Mouse (Mus musculus): ENCODE measurements around the gene Runx1. TPM values are rescaled to one million over a fixed set of nuclear protein-coding genes. Genes with fewer than 3 reads are reported as not detected.
A peak's percentile ranks its signal among the peaks of the same experiment; 100 is the strongest.

Runx1 gene
- polyA plus RNA-seq, 1 experiment from 2014 or later = 5.1 TPM

GRCm38 (mm10) chr16:92632115-92632763 lies 193.7 kb downstream of the Runx1 start:
- H3K9ac ChIP-seq = no peak overlapping the region
- H3K9me3 ChIP-seq = no peaks in the 10 kb centered on the region
- no peaks in the 10 kb centered on the region for H3K36me3 ChIP-seq
- ATAC-seq (ENCODE audit: low FRiP score, low read depth) = 0 out of 2 replicates have a peak, but pooled peaks have one; percentile 38
- peaks cover 51% of the 10 kb centered on the region for H3K4me1 ChIP-seq
- peak overlapping the region; percentile 52; the same call in 1 of the 2 replicates for H3K27ac ChIP-seq
- 11% methylated on average over 11 of the region's 11 CpGs for WGBS
- no peak overlapping the region for H3K4me3 ChIP-seq
- H3K27me3 ChIP-seq = no peaks in the 10 kb centered on the region
- 0 out of 2 replicates have a peak overlapping the region, but pooled peaks have one; percentile 0 for H3K4me2 ChIP-seq (replicated peaks)

GRCm38 (mm10) chr16:92631637-92632036 lies 194.3 kb downstream of the Runx1 start:
- no peak overlapping the region for H3K4me3 ChIP-seq
- H3K4me1 ChIP-seq = peaks cover 57% of the 10 kb centered on the region
- 18% methylated on average over 5 of the region's 6 CpGs for WGBS
- no peaks in the 10 kb centered on the region for H3K27me3 ChIP-seq
- no peaks in the 10 kb centered on the region for H3K9me3 ChIP-seq
- H3K9ac ChIP-seq = no peak overlapping the region
- ATAC-seq (ENCODE audit: low FRiP score, low read depth) = no peak
- H3K27ac ChIP-seq = no peak overlapping the region; the same call in 1 of the 2 replicates
- no peak overlapping the region for H3K4me2 ChIP-seq (replicated peaks)
- no peaks in the 10 kb centered on the region for H3K36me3 ChIP-seq

- WGBS = 28% methylated on average over 5 of the region's 5 CpGs
- H3K27me3 ChIP-seq = no peaks in the 10 kb centered on the region
- no peak overlapping the region for H3K4me2 ChIP-seq (replicated peaks)
- ATAC-seq (ENCODE audit: low FRiP score, low read depth) = peak; percentile 29; the same call in 1 of the 2 replicates
- H3K9me3 ChIP-seq = no peaks in the 10 kb centered on the region
- H3K27ac ChIP-seq = no peak overlapping the region; the same call in 1 of the 2 replicates
- peaks cover 64% of the 10 kb centered on the region for H3K4me1 ChIP-seq
- no peaks in the 10 kb centered on the region for H3K36me3 ChIP-seq
- no peak overlapping the region for H3K9ac ChIP-seq
- no peak overlapping the region for H3K4me3 ChIP-seq
Observed at GRCm38 (mm10) chr16:92630950-92631349, 195.0 kb downstream of the Runx1 start.

- H3K4me2 ChIP-seq (replicated peaks) = no peak overlapping the region
- no peaks in the 10 kb centered on the region for H3K36me3 ChIP-seq
- 96% methylated on average over 7 of the region's 7 CpGs for WGBS
- no peaks in the 10 kb centered on the region for H3K27me3 ChIP-seq
- no peak overlapping the region for H3K27ac ChIP-seq
- H3K9ac ChIP-seq = no peak overlapping the region
- no peak for ATAC-seq (ENCODE audit: low FRiP score, low read depth)
- no peaks in the 10 kb centered on the region for H3K9me3 ChIP-seq
- peaks cover 73% of the 10 kb centered on the region for H3K4me1 ChIP-seq
- H3K4me3 ChIP-seq = no peak overlapping the region
Observed at GRCm38 (mm10) chr16:92629829-92630228, 196.1 kb downstream of the Runx1 start.

- no peaks in the 10 kb centered on the region for H3K27me3 ChIP-seq
- 16% methylated on average over 6 of the region's 6 CpGs for WGBS
- no peak overlapping the region for H3K4me2 ChIP-seq (replicated peaks)
- no peak overlapping the region; the same call in 1 of the 2 replicates for H3K9ac ChIP-seq
- H3K4me1 ChIP-seq = peaks cover 81% of the 10 kb centered on the region
- H3K27ac ChIP-seq = peak overlapping the region; percentile 56
- no peak for ATAC-seq (ENCODE audit: low FRiP score, low read depth)
- no peak overlapping the region for H3K4me3 ChIP-seq
- H3K36me3 ChIP-seq = no peaks in the 10 kb centered on the region
- no peaks in the 10 kb centered on the region for H3K9me3 ChIP-seq
Observed at GRCm38 (mm10) chr16:92627262-92627661, 198.7 kb downstream of the Runx1 start.

GRCm38 (mm10) chr16:92623953-92624352 lies 202.0 kb downstream of the Runx1 start:
- H3K4me3 ChIP-seq = no peak overlapping the region
- no peaks in the 10 kb centered on the region for H3K27me3 ChIP-seq
- peaks cover 74% of the 10 kb centered on the region for H3K4me1 ChIP-seq
- no peak overlapping the region for H3K9ac ChIP-seq
- WGBS = 87% methylated on average over 11 of the region's 11 CpGs
- no peak overlapping the region for H3K27ac ChIP-seq
- ATAC-seq (ENCODE audit: low FRiP score, low read depth) = no peak
- H3K36me3 ChIP-seq = no peaks in the 10 kb centered on the region
- no peak overlapping the region for H3K4me2 ChIP-seq (replicated peaks)
- no peaks in the 10 kb centered on the region for H3K9me3 ChIP-seq

- no peak overlapping the region for H3K9ac ChIP-seq
- 46% methylated on average over 8 of the region's 8 CpGs for WGBS
- H3K36me3 ChIP-seq = no peaks in the 10 kb centered on the region
- peaks cover 53% of the 10 kb centered on the region for H3K4me1 ChIP-seq
- H3K4me3 ChIP-seq = no peak overlapping the region
- peaks cover 12% of the 10 kb centered on the region for H3K9me3 ChIP-seq
- H3K27me3 ChIP-seq = no peaks in the 10 kb centered on the region
- H3K27ac ChIP-seq = no peak overlapping the region
- ATAC-seq (ENCODE audit: low FRiP score, low read depth) = no peak
- no peak overlapping the region for H3K4me2 ChIP-seq (replicated peaks)
Observed at GRCm38 (mm10) chr16:92621859-92622258, 204.1 kb downstream of the Runx1 start.

GRCm38 (mm10) chr16:92620841-92621518 lies 205.0 kb downstream of the Runx1 start:
- no peak overlapping the region for H3K4me3 ChIP-seq
- peaks cover 12% of the 10 kb centered on the region for H3K9me3 ChIP-seq
- H3K4me1 ChIP-seq = peaks cover 44% of the 10 kb centered on the region
- H3K9ac ChIP-seq = no peak overlapping the region
- H3K27ac ChIP-seq = no peak overlapping the region
- WGBS = 59% methylated on average over 10 of the region's 10 CpGs
- no peak for ATAC-seq (ENCODE audit: low FRiP score, low read depth)
- H3K36me3 ChIP-seq = no peaks in the 10 kb centered on the region
- H3K27me3 ChIP-seq = no peaks in the 10 kb centered on the region
- no peak overlapping the region for H3K4me2 ChIP-seq (replicated peaks)

GRCm38 (mm10) chr16:92616839-92617238 lies 209.1 kb downstream of the Runx1 start:
- H3K4me3 ChIP-seq = no peak overlapping the region
- WGBS = 88% methylated on average over 2 of the region's 2 CpGs
- no peak for ATAC-seq (ENCODE audit: low FRiP score, low read depth)
- peaks cover 31% of the 10 kb centered on the region for H3K4me1 ChIP-seq
- H3K9ac ChIP-seq = no peak overlapping the region
- no peaks in the 10 kb centered on the region for H3K27me3 ChIP-seq
- H3K9me3 ChIP-seq = peaks cover 12% of the 10 kb centered on the region
- no peak overlapping the region for H3K4me2 ChIP-seq (replicated peaks)
- H3K36me3 ChIP-seq = no peaks in the 10 kb centered on the region
- H3K27ac ChIP-seq = no peak overlapping the region

- no peak overlapping the region for H3K27ac ChIP-seq
- H3K4me3 ChIP-seq = no peak overlapping the region
- 85% methylated on average over 15 of the region's 15 CpGs for WGBS
- ATAC-seq (ENCODE audit: low FRiP score, low read depth) = no peak
- peaks cover 26% of the 10 kb centered on the region for H3K4me1 ChIP-seq
- no peaks in the 10 kb centered on the region for H3K27me3 ChIP-seq
- H3K4me2 ChIP-seq (replicated peaks) = no peak overlapping the region
- H3K9me3 ChIP-seq = peaks cover 12% of the 10 kb centered on the region
- H3K36me3 ChIP-seq = no peaks in the 10 kb centered on the region
- no peak overlapping the region for H3K9ac ChIP-seq
Observed at GRCm38 (mm10) chr16:92615234-92615799, 210.6 kb downstream of the Runx1 start.

GRCm38 (mm10) chr16:92612546-92612945 lies 213.4 kb downstream of the Runx1 start:
- no peaks in the 10 kb centered on the region for H3K36me3 ChIP-seq
- no peak overlapping the region for H3K9ac ChIP-seq
- no peaks in the 10 kb centered on the region for H3K27me3 ChIP-seq
- H3K27ac ChIP-seq = no peak overlapping the region
- peaks cover 50% of the 10 kb centered on the region for H3K4me1 ChIP-seq
- H3K4me3 ChIP-seq = no peak overlapping the region
- H3K4me2 ChIP-seq (replicated peaks) = no peak overlapping the region
- H3K9me3 ChIP-seq = peaks cover 6% of the 10 kb centered on the region
- ATAC-seq (ENCODE audit: low FRiP score, low read depth) = no peak
- WGBS = 20% methylated on average over 8 of the region's 8 CpGs

- H3K4me2 ChIP-seq (replicated peaks) = no peak overlapping the region
- peaks cover 50% of the 10 kb centered on the region for H3K4me1 ChIP-seq
- ATAC-seq (ENCODE audit: low FRiP score, low read depth) = no peak
- H3K36me3 ChIP-seq = no peaks in the 10 kb centered on the region
- H3K4me3 ChIP-seq = no peak overlapping the region
- H3K9me3 ChIP-seq = no peaks in the 10 kb centered on the region
- peaks cover 3% of the 10 kb centered on the region; the same call in 1 of the 2 replicates for H3K27me3 ChIP-seq
- 72% methylated on average over 12 of the region's 12 CpGs for WGBS
- no peak overlapping the region for H3K9ac ChIP-seq
- H3K27ac ChIP-seq = no peak overlapping the region
Observed at GRCm38 (mm10) chr16:92611641-92612149, 214.3 kb downstream of the Runx1 start.

Measured in limb, embryonic 13.5 days (tissue).